In the genomic region with DNA sequence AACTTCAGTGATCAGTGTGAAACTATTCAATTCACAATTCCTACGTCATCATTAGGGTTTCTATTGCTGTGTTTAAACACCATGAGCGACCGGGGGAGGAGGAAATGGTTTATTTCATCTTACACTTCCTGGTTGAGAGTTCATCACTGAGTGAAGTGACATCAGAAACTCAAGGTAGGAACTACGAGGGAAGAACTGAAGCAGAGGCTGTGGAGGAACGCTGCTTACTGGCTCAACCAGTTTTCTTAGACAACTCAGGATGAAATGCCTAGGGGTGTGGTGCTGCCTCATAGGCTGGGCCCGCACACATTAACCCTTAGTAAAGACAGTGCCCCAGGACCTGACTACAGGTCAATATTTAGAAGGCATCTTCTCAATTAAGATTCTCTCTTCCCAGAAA, we compare ENCODE assay signal across 27 mouse cellular contexts.
A peak's percentile ranks its signal among the peaks of the same experiment; 100 is the strongest.
DNase-seq lines count a peak whose midpoint lies in the region; ATAC-seq and TF ChIP-seq lines count a peak whose summit lies in the region.
"Had no signal": no experiment of that assay in that cellular context is flagged by ENCODE, and none has a peak within 500 bp of the region (broad histone marks: within the 10 kb centered on the region; RNA-seq: fewer than 3 reads in every experiment).

No protein-coding gene starts in this region.

- WGBS in intestine, embryonic 15.5 days, result 39% methylated on average over 6 of the region's 6 CpGs
- WGBS in stomach, embryonic 15.5 days, result 56% methylated on average over 6 of the region's 6 CpGs

- 0 out of 2 replicates have a peak, but pooled peaks have one; percentile 2 for TF ChIP-seq CTCF in E14TG2a.4 (conservative IDR thresholded peaks at IDR 0.05; ENCODE audit: low read length)

- no peaks in the 10 kb centered on the region for H3K9me3 ChIP-seq in E14TG2a.4 (ENCODE audit: low read length)
- H3K9me3 ChIP-seq in intestine, embryonic 15.5 days, result no peaks in the 10 kb centered on the region
- no peaks in the 10 kb centered on the region for H3K9me3 ChIP-seq in stomach, embryonic 15.5 days
- H3K9me3 ChIP-seq: embryonic facial prominence, embryonic 15.5 days; forebrain, embryonic 10.5 days; forebrain, embryonic 15.5 days; heart, embryonic 15.5 days; hindbrain, embryonic 13.5 days had no signal

- H3K27ac ChIP-seq in intestine, embryonic 15.5 days, result no peak overlapping the region
- no peak overlapping the region for H3K27ac ChIP-seq in stomach, embryonic 15.5 days
- H3K27ac ChIP-seq: embryonic facial prominence, embryonic 15.5 days; forebrain, embryonic 10.5 days; forebrain, embryonic 15.5 days; heart, adult 2 months; heart, embryonic 15.5 days; hindbrain, embryonic 13.5 days; hindbrain, postnatal 0 days had no signal

- H3K4me1 ChIP-seq in E14TG2a.4 (replicated peaks; ENCODE audit: low read depth, low read length), result no peaks in the 10 kb centered on the region
- H3K4me1 ChIP-seq in intestine, embryonic 15.5 days (replicated peaks), result no peaks in the 10 kb centered on the region
- no peaks in the 10 kb centered on the region for H3K4me1 ChIP-seq in stomach, embryonic 15.5 days
- H3K4me1 ChIP-seq: embryonic facial prominence, embryonic 15.5 days; forebrain, embryonic 15.5 days; heart, embryonic 15.5 days; hindbrain, embryonic 13.5 days had no signal

- DNase-seq in embryo, embryonic 10 days (ENCODE audit: low spot score), result peak; percentile 3
- DNase-seq in embryo, embryonic 11 days, result no peak
- no peak for DNase-seq in Muller cell, postnatal 12 days (ENCODE audit: inconsistent ontology term)
- no peak for DNase-seq in spleen, postnatal 10 days (ENCODE audit: low spot score in 2 of 2)
- DNase-seq in right cerebral cortex, postnatal 25 days, result no peak
- DNase-seq: adrenal gland, adult 2 months; adrenal gland, postnatal 36 days; B cell, adult 2 months; cerebellum, adult 8-10 months; cerebellum, postnatal 14 days; gastrocnemius, postnatal 14 days; heart, adult 2 months; heart, postnatal 14 days; kidney, adult 11 months had no signal

- H3K36me3 ChIP-seq in E14TG2a.4 (ENCODE audit: insufficient read depth, low read length), result no peaks in the 10 kb centered on the region
- H3K36me3 ChIP-seq in intestine, embryonic 15.5 days, result no peaks in the 10 kb centered on the region
- no peaks in the 10 kb centered on the region for H3K36me3 ChIP-seq in stomach, embryonic 15.5 days
- H3K36me3 ChIP-seq: embryonic facial prominence, embryonic 15.5 days; forebrain, embryonic 10.5 days; forebrain, embryonic 15.5 days; heart, embryonic 15.5 days; hindbrain, embryonic 13.5 days had no signal

- no peak overlapping the region for H3K4me3 ChIP-seq in E14TG2a.4 (replicated peaks; ENCODE audit: low read length)
- no peak overlapping the region for H3K4me3 ChIP-seq in intestine, embryonic 15.5 days (replicated peaks)
- no peak overlapping the region for H3K4me3 ChIP-seq in stomach, embryonic 15.5 days (replicated peaks)
- H3K4me3 ChIP-seq: embryonic facial prominence, embryonic 15.5 days; erythroblast, embryonic 14.5 days; forebrain, embryonic 10.5 days; forebrain, embryonic 15.5 days; heart, adult 2 months; heart, embryonic 15.5 days; hindbrain, embryonic 13.5 days had no signal

- H3K4me2 ChIP-seq in intestine, embryonic 15.5 days (replicated peaks), result no peak overlapping the region
- no peak overlapping the region for H3K4me2 ChIP-seq in stomach, embryonic 15.5 days
- H3K4me2 ChIP-seq: embryonic facial prominence, embryonic 15.5 days; forebrain, embryonic 15.5 days; heart, embryonic 11.5 days; heart, embryonic 15.5 days; hindbrain, embryonic 13.5 days had no signal

- peak; percentile 92 for ATAC-seq in intestine, embryonic 15.5 days
- ATAC-seq in stomach, embryonic 15.5 days (ENCODE audit: insufficient read depth, low FRiP score, low read depth), result 0 out of 2 replicates have a peak, but pooled peaks have one; percentile 27
- ATAC-seq: CD4-positive, CD25-positive, alpha-beta regulatory T cell, adult 4 months; forebrain, embryonic 15.5 days; hindbrain, postnatal 0 days; Patski had no signal

- H3K27me3 ChIP-seq in E14TG2a.4 (ENCODE audit: insufficient read depth, low read length), result no peaks in the 10 kb centered on the region
- no peaks in the 10 kb centered on the region for H3K27me3 ChIP-seq in intestine, embryonic 15.5 days (replicated peaks)
- no peaks in the 10 kb centered on the region for H3K27me3 ChIP-seq in stomach, embryonic 15.5 days (replicated peaks)
- H3K27me3 ChIP-seq: embryonic facial prominence, embryonic 15.5 days; forebrain, embryonic 15.5 days; heart, embryonic 15.5 days; hindbrain, embryonic 13.5 days; Patski had no signal

- H3K9ac ChIP-seq in intestine, embryonic 15.5 days, result no peak overlapping the region
- no peak overlapping the region for H3K9ac ChIP-seq in stomach, embryonic 15.5 days
- H3K9ac ChIP-seq: embryonic facial prominence, embryonic 15.5 days; forebrain, embryonic 15.5 days; heart, embryonic 15.5 days; hindbrain, embryonic 13.5 days had no signal
